Mouse (Mus musculus): ENCODE results near the gene Rgs3. TPM values are rescaled to one million over a fixed set of nuclear protein-coding genes. Genes with fewer than 3 reads are reported as not detected.

The Rgs3 gene
- polyA plus RNA-seq, 1 experiment from 2014 or later = 38.8 TPM

DNA sequence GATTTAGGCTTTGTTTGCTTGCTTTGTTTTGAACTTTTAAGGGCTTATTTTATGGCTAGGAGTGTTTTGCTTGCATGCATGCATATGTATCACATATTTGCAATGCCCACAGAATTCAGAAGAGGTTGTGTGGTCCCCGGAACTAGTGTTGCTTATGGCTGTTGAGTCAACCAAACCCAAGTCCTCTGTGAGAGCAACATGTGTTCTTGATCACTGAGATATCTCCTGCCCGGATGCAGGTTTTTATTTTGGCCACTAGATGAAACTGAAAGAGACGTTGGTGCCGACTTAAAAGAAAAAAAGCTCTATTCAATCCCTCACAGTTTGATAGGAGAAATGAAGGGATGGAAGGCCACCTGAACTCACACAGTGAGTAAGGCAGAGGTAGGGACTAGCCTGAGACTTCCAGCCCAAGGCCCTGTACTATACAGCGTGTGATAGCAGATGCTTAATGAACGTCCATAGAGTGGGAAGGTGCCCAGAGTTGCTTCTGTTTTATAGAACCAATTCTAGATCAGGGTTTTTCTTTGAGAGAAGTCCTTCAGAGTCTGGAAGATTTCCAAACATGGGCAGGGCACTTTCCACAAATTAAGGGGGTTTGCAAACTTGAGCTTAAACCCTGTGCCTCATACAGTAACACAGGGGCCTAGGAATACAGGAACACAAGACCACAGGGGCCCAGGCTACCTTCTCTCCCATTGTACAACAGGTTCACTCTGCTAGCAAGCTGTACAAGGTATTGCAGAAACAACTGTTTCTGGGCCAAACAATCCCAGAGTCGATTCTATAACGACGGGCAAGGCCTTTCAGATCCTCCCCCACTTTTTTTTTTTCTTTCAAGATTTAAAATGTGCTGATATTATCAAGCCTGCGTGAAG, 41.9 kb upstream of the Rgs3 start:
- H3K27me3 ChIP-seq (replicated peaks; ENCODE audit: control insufficient read depth, insufficient read depth, low read length) = no peaks in the 10 kb centered on the region
- DNase-seq (ENCODE audit: low spot score) = no peak
- H3K9me3 ChIP-seq (ENCODE audit: control insufficient read depth, low read length) = no peaks in the 10 kb centered on the region
- peak overlapping the region; percentile 2; the same call in 1 of the 2 replicates for H3K27ac ChIP-seq (replicated peaks; ENCODE audit: low read depth, low read length)
- no peak for ATAC-seq (ENCODE audit: low read depth)
- H3K4me2 ChIP-seq (ENCODE audit: low read depth, low read length) = peak overlapping the region; percentile 73
- H3K36me3 ChIP-seq (ENCODE audit: control insufficient read depth, insufficient read depth, low read length) = peaks cover 14% of the 10 kb centered on the region
- 59% methylated on average over 10 of the region's 10 CpGs for WGBS
- peaks cover 29% of the 10 kb centered on the region for H3K4me1 ChIP-seq (ENCODE audit: control insufficient read depth, insufficient read depth, low read length)
- H3K4me3 ChIP-seq (ENCODE audit: low read depth, low read length) = 0 out of 2 replicates have a peak overlapping the region, but pooled peaks have one; percentile 67
- peak overlapping the region; percentile 77; the same call in 1 of the 2 replicates for H3K9ac ChIP-seq (ENCODE audit: low read depth, low read length)

DNA sequence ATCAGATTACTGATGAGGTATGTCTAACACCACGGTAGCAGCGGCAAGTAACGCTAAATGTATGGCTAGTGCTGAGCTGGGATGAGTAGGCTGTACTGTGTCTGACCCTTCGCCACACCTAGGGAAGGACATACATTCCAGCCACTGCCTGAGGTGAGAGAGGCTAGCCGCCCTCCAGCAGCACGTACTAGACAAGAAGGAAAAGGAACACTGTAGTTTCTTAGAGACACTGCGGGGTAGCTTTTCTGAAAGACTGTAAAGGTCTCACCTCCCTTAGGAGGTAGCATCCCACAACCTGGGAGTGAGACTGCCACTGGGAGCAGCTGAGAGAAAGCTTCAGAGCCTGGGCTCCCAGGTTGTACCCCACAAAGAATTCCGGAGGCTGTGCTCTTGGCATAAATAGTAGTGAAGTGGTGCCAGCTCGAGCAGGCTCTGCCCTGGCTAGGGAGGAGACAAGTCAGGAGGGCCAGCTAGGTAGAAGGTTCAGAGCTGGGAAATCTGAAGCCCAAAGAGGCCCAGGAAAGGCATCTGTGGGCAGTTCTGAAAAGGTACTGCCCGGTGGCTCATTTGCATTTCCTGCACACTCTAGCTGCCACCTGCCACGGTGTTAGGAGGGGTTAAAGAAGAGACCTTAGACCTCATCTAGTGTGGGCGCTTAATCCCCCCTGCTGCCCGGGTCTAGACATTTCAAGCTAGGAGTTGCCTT, 41.1 kb upstream of the Rgs3 start:
- 39% methylated on average over 13 of the region's 13 CpGs for WGBS
- H3K4me1 ChIP-seq (ENCODE audit: control insufficient read depth, insufficient read depth, low read length) = peaks cover 29% of the 10 kb centered on the region
- peak overlapping the region; percentile 73 for H3K4me2 ChIP-seq (ENCODE audit: low read depth, low read length)
- peak overlapping the region; percentile 86 for H3K27ac ChIP-seq (replicated peaks; ENCODE audit: low read depth, low read length)
- H3K9me3 ChIP-seq (ENCODE audit: control insufficient read depth, low read length) = no peaks in the 10 kb centered on the region
- H3K4me3 ChIP-seq (ENCODE audit: low read depth, low read length) = peak overlapping the region; percentile 67
- DNase-seq (ENCODE audit: low spot score) = no peak
- peaks cover 14% of the 10 kb centered on the region for H3K36me3 ChIP-seq (ENCODE audit: control insufficient read depth, insufficient read depth, low read length)
- H3K9ac ChIP-seq (ENCODE audit: low read depth, low read length) = peak overlapping the region; percentile 77
- ATAC-seq (ENCODE audit: low read depth) = peak; percentile 9; the same call in 1 of the 2 replicates
- no peaks in the 10 kb centered on the region for H3K27me3 ChIP-seq (replicated peaks; ENCODE audit: control insufficient read depth, insufficient read depth, low read length)

DNA sequence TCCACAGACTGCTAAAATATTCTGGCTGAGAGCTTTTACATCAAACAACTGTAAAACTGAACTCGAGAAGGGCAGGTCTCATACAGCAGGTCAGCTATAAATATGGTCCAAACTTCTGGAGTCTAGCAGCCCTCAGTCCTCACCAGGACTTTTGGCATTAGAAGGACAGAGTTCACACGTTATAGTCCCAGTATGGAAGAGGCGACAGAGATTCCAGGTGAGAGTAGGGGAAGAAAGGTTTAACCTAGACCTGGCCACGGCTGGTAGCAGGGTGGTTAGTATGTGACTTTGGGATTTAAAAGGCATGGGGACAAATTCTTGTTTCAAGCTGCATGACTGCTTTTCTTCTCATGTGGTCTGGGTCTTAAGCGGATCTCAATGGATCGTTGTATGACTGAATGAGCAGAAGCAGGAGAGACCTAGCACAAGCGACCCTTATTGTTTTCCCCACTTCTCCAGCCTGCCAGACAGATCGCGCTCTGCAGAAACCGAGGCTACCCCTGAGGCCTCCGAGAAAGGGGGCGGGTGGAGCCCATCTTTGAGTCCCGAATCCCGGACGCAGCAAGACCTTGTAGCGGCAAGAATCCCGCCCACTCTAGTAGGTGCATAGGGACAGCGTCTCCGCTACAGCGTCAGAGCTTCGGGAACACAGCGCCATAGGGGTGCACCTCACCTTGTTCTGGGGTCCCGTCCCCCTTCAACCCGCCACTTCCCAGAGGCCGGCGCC, 40.4 kb upstream of the Rgs3 start:
- peak overlapping the region; percentile 67 for H3K4me3 ChIP-seq (ENCODE audit: low read depth, low read length)
- no peaks in the 10 kb centered on the region for H3K9me3 ChIP-seq (ENCODE audit: control insufficient read depth, low read length)
- peaks cover 15% of the 10 kb centered on the region for H3K36me3 ChIP-seq (ENCODE audit: control insufficient read depth, insufficient read depth, low read length)
- H3K27me3 ChIP-seq (replicated peaks; ENCODE audit: control insufficient read depth, insufficient read depth, low read length) = no peaks in the 10 kb centered on the region
- H3K9ac ChIP-seq (ENCODE audit: low read depth, low read length) = peak overlapping the region; percentile 77
- 2% methylated on average over 24 of the region's 26 CpGs for WGBS
- no peak for DNase-seq (ENCODE audit: low spot score)
- peak overlapping the region; percentile 73 for H3K4me2 ChIP-seq (ENCODE audit: low read depth, low read length)
- peak overlapping the region; percentile 86 for H3K27ac ChIP-seq (replicated peaks; ENCODE audit: low read depth, low read length)
- peak; percentile 71 for ATAC-seq (ENCODE audit: low read depth)
- H3K4me1 ChIP-seq (ENCODE audit: control insufficient read depth, insufficient read depth, low read length) = peaks cover 36% of the 10 kb centered on the region

GRCm38 (mm10) chr4:62519849-62520233, 39.8 kb upstream of the Rgs3 start, which contains the start of gene Alad:
Gene Alad (minus strand): TSS chr4:62519918.
- Histone ChIP-seq H3K27me3 (replicated peaks; ENCODE audit: control insufficient read depth, insufficient read depth, low read length) (no peaks in the 10 kb centered on the region), H3K9me3 (ENCODE audit: control insufficient read depth, low read length) (no peaks in the 10 kb centered on the region), H3K4me1 (ENCODE audit: control insufficient read depth, insufficient read depth, low read length) (peaks cover 37% of the 10 kb centered on the region), H3K9ac (ENCODE audit: low read depth, low read length) (peak within 1 kb of the TSS; percentile 77), H3K36me3 (ENCODE audit: control insufficient read depth, insufficient read depth, low read length) (peaks cover 15% of the 10 kb centered on the region), H3K4me3 (ENCODE audit: low read depth, low read length) (peak within 1 kb of the TSS; percentile 67), H3K27ac (replicated peaks; ENCODE audit: low read depth, low read length) (peak within 1 kb of the TSS; percentile 86), H3K4me2 (ENCODE audit: low read depth, low read length) (peak within 1 kb of the TSS; percentile 73)
- ATAC-seq (ENCODE audit: low read depth) = peak; percentile 88
- peak; percentile 92 for DNase-seq (ENCODE audit: low spot score)
- 0% methylated on average over 31 of the region's 37 CpGs for WGBS

DNA sequence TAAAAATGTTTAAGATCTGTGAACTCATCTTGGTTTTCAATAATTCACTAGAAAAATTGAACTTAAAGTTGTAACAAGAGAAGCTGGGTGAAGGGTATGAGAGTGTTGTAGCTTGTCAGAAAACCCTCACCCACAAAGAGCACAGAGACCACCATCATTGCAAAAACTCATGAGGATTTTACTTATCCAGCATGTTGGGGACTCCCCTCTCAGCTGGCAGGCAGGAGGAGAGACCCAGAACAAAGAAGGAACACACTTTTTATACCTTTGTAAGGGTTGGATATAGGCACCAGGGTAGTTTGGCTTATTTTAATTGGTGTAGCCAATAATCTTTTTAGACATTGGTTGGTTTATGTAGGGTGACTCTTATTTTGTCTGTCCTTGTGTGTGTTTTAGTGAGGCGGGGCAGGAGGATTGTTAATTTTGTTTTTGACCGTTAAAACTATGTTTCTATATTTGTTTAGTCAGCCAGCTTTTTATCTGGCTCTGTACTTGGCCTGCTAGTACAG, 38.7 kb upstream of the Rgs3 start:
- no peaks in the 10 kb centered on the region for H3K9me3 ChIP-seq (ENCODE audit: control insufficient read depth, low read length)
- H3K27ac ChIP-seq (replicated peaks; ENCODE audit: low read depth, low read length) = no peak overlapping the region
- ATAC-seq (ENCODE audit: low read depth) (no peak), DNase-seq (ENCODE audit: low spot score) (no peak)
- H3K4me3 ChIP-seq (ENCODE audit: low read depth, low read length) = no peak overlapping the region
- 91% methylated on average over 2 of the region's 2 CpGs for whole genome bisulfite sequencing
- H3K36me3 ChIP-seq (ENCODE audit: control insufficient read depth, insufficient read depth, low read length) = peaks cover 15% of the 10 kb centered on the region
- no peaks in the 10 kb centered on the region for H3K27me3 ChIP-seq (replicated peaks; ENCODE audit: control insufficient read depth, insufficient read depth, low read length)
- no peak overlapping the region for H3K4me2 ChIP-seq (ENCODE audit: low read depth, low read length)
- H3K9ac ChIP-seq (ENCODE audit: low read depth, low read length) = no peak overlapping the region
- H3K4me1 ChIP-seq (ENCODE audit: control insufficient read depth, insufficient read depth, low read length) = peaks cover 37% of the 10 kb centered on the region

DNA sequence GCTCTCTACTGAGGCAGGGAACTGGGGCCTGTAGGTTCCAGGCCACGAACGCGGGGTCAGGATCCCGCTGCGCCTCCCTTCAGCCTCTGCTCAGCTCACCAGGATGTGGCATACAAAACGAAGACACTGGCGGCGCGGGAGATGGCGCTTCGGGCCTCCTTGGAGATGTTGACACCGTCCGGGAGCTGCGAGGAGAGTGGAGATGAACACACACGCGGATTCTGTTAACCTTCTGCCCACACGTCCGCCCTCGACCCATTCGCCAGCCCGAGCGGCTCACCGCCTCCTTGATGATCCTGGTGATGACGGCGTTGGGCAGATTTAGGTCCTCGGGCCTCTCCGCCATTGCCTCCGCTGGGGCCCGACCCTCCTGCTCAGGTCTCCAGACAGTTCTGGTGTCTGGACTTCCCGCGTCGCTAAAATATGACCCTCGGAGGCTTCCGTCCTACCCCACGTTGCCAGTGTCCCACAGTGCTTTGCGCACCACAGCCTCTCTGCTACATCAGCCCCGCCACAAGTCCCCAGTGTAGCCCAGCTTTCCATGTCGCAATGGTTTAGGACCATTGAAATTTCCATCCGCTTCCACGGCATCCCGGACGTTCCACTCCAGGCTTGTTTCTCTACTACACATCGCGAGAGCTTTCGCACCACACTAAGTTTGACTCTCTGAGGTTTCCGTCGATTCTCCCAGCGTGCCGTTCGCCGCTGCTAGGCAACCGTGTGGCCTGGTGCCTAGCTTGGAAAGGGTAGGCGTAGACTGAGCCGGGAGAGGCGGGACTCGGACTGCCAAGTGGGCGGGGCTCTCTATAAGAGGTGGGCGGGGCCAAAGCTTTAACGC, 34.8 kb upstream of the Rgs3 start, which contains the start of the genes Pole3 and 4933430I17Rik:
Gene Pole3, minus strand, starts transcription at position 418 of the 838 bp plus-strand sequence.
Gene 4933430I17Rik, plus strand, starts transcription at position 719 of the 838 bp plus-strand sequence.
- DNase-seq (ENCODE audit: low spot score) (peak; percentile 99), ATAC-seq (ENCODE audit: low read depth) (peak; percentile 99)
- Histone ChIP-seq H3K36me3 (ENCODE audit: control insufficient read depth, insufficient read depth, low read length) (peaks cover 15% of the 10 kb centered on the region), H3K27ac (replicated peaks; ENCODE audit: low read depth, low read length) (peak within 1 kb of the TSS; percentile 92), H3K4me3 (ENCODE audit: low read depth, low read length) (peak within 1 kb of the TSS; percentile 68), H3K9ac (ENCODE audit: low read depth, low read length) (peak within 1 kb of the TSS; percentile 85), H3K4me2 (ENCODE audit: low read depth, low read length) (peak within 1 kb of the TSS; percentile 83), H3K4me1 (ENCODE audit: control insufficient read depth, insufficient read depth, low read length) (peaks cover 13% of the 10 kb centered on the region), H3K27me3 (replicated peaks; ENCODE audit: control insufficient read depth, insufficient read depth, low read length) (no peaks in the 10 kb centered on the region), H3K9me3 (ENCODE audit: control insufficient read depth, low read length) (no peaks in the 10 kb centered on the region)
- under 1% methylated on average over 59 of the region's 59 CpGs for WGBS

GRCm38 (mm10) chr4:62525489-62525811, 34.2 kb upstream of the Rgs3 start:
- H3K9me3 ChIP-seq (ENCODE audit: control insufficient read depth, low read length) = no peaks in the 10 kb centered on the region
- H3K27me3 ChIP-seq (replicated peaks; ENCODE audit: control insufficient read depth, insufficient read depth, low read length) = no peaks in the 10 kb centered on the region
- peak overlapping the region; percentile 83 for H3K4me2 ChIP-seq (ENCODE audit: low read depth, low read length)
- peak overlapping the region; percentile 68 for H3K4me3 ChIP-seq (ENCODE audit: low read depth, low read length)
- ATAC-seq (ENCODE audit: low read depth) (no peak), DNase-seq (ENCODE audit: low spot score) (no peak)
- 3% methylated on average over 10 of the region's 10 CpGs for WGBS
- peaks cover 15% of the 10 kb centered on the region for H3K36me3 ChIP-seq (ENCODE audit: control insufficient read depth, insufficient read depth, low read length)
- peaks cover 11% of the 10 kb centered on the region for H3K4me1 ChIP-seq (ENCODE audit: control insufficient read depth, insufficient read depth, low read length)
- no peak overlapping the region for H3K27ac ChIP-seq (replicated peaks; ENCODE audit: low read depth, low read length)
- H3K9ac ChIP-seq (ENCODE audit: low read depth, low read length) = peak overlapping the region; percentile 51; the same call in 1 of the 2 replicates

Data from embryonic facial prominence, embryonic 14.5 days (tissue).